Mouse (Mus musculus) heart, embryonic 14.5 days (tissue): Measurements from ENCODE around the gene Prkcd. TPM values are rescaled to one million over a fixed set of nuclear protein-coding genes. Genes with fewer than 3 reads are reported as not detected.
A peak's percentile ranks its signal among the peaks of the same experiment; 100 is the strongest.

Experiments
- ATAC-seq: fragments of 200-750 bp; cut with Nextera tagmentation; 2 replicates; pipeline ENCODE4 v1.8.0; 2017; ENCODE audit warnings: low read depth, moderate TSS enrichment; ENCODE audit not compliant: insufficient number of reproducible peaks, insufficient read depth, low FRiP score
- H3K27ac ChIP-seq, 2 experiments: fragments of 200-500 bp in 1 of 2; fragments of 300-500 bp in 1 of 2; sonication (generic) in 1 of 2; replicated peaks in 1 of 2; 2 replicates each; pipeline ENCODE4 v1.5.1; 2012 to 2014; ENCODE audit warnings: low read depth in 2 of 2, low read length in 2 of 2, control low read depth in 1 of 2, mild to moderate bottlenecking in 1 of 2, mixed read lengths in 1 of 2; ENCODE audit not compliant: control insufficient read depth in 1 of 2, insufficient read depth in 1 of 2
- H3K27me3 ChIP-seq: fragments of 300-500 bp; sonication (generic); 2 replicates; pipeline ENCODE4 v1.6.1; 2014; ENCODE audit warnings: mild to moderate bottlenecking, low read length, control low read depth; ENCODE audit not compliant: control insufficient read depth, insufficient read depth
- H3K36me3 ChIP-seq: fragments of 300-500 bp; sonication (generic); 2 replicates; pipeline ENCODE4 v1.6.1; 2014; ENCODE audit warnings: mild to moderate bottlenecking, control low read depth, low read length, mixed read lengths; ENCODE audit not compliant: control insufficient read depth, insufficient read depth
- H3K4me1 ChIP-seq, 2 experiments: fragments of 200-500 bp in 1 of 2; fragments of 300-500 bp in 1 of 2; sonication (generic) in 1 of 2; 2 replicates each; pipeline ENCODE4 v1.6.1; 2012 to 2014; ENCODE audit warnings: low read length in 2 of 2, control low read depth in 1 of 2, mixed read lengths in 1 of 2; ENCODE audit not compliant: control insufficient read depth in 2 of 2, insufficient read depth in 2 of 2
- H3K4me2 ChIP-seq: fragments of 300-500 bp; sonication (generic); 2 replicates; pipeline ENCODE4 v1.6.1; 2014; ENCODE audit warnings: mild to moderate bottlenecking, low read length
- H3K4me3 ChIP-seq, 2 experiments: fragments of 200-500 bp in 1 of 2; fragments of 300-500 bp in 1 of 2; sonication (generic) in 1 of 2; 2 replicates each; pipeline ENCODE4 v1.5.1; 2012 to 2014; ENCODE audit warnings: low read length in 2 of 2, mild to moderate bottlenecking in 2 of 2, control low read depth in 1 of 2, low read depth in 1 of 2, moderate library complexity in 1 of 2; ENCODE audit not compliant: control insufficient read depth in 1 of 2, insufficient read depth in 1 of 2
- H3K9ac ChIP-seq: fragments of 300-500 bp; sonication (generic); 2 replicates; pipeline ENCODE4 v1.6.1; 2014; ENCODE audit warnings: mild to moderate bottlenecking, low read length
- H3K9me3 ChIP-seq: fragments of 300-500 bp; sonication (generic); 2 replicates; pipeline ENCODE4 v1.6.1; 2016; ENCODE audit warnings: low read length, control low read depth; ENCODE audit not compliant: control insufficient read depth
- WGBS: fragments of 180-500 bp; shearing (Covaris S2); extraction: QIAGEN DNeasy Blood & Tissue Kit; methylation state at CpG from one replicate; pipeline ENCODE4 v1.1.7; 2014; 5-methylcytosine and 5-hydroxymethylcytosine counted together
- polyA plus RNA-seq: library from polyadenylated mRNA; unstranded; fragments of >200 nt; fragmentation: Nextera tagmentation; extraction: Ambion mirVana; gene quantifications from 2 replicates; pipeline ENCODE4 v1.2.1, GENCODE M21; 2014

The Prkcd gene
- polyA plus RNA-seq, 1 experiment from 2014 or later = 38.6 TPM

GRCm38 (mm10) chr14:30645066-30645465, 19.1 kb upstream of the Prkcd start:
- Histone ChIP-seq H3K4me2 (no peak overlapping the region), H3K9me3 (no peaks in the 10 kb centered on the region), H3K27ac (no peak overlapping the region), H3K9ac (no peak overlapping the region), H3K27me3 (no peaks in the 10 kb centered on the region), H3K4me1 (no peaks in the 10 kb centered on the region), H3K36me3 (no peaks in the 10 kb centered on the region), H3K4me3 (no peak overlapping the region)
- ATAC-seq = no peak
- WGBS = 58% methylated on average over 8 of the region's 8 CpGs

GRCm38 (mm10) chr14:30644026-30644425, 18.0 kb upstream of the Prkcd start:
- H3K27ac ChIP-seq = no peak overlapping the region
- no peak overlapping the region for H3K9ac ChIP-seq
- ATAC-seq = no peak
- WGBS = 88% methylated on average over 2 of the region's 2 CpGs
- no peaks in the 10 kb centered on the region for H3K9me3 ChIP-seq
- no peak overlapping the region for H3K4me2 ChIP-seq
- H3K4me1 ChIP-seq = peaks cover 0 to under 1% of the 10 kb centered on the region in 2 experiments; a peak in 1 of 4 replicates
- no peak overlapping the region for H3K4me3 ChIP-seq
- H3K27me3 ChIP-seq = no peaks in the 10 kb centered on the region
- H3K36me3 ChIP-seq = no peaks in the 10 kb centered on the region

DNA sequence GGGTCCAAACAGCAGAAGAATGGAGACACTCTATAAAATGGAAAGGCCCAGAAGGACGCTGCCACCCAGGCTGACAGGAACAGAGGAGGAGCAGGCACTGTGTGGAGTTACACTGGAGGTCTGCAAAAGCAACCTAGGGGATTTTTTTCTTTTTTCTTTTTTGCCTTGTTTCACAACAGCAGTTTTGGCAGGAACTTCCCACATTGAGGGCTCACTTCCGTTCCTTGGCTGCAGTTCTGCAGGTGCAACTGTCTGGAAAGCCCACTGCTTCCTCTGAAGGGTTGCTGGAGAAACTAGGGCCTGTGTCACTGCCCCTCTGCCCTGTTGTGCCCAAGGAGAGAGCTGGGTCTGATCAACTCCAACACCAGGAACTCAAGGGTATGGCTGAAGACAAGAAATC, 15.7 kb upstream of the Prkcd start:
- H3K27ac ChIP-seq = no peak overlapping the region
- no peak overlapping the region for H3K9ac ChIP-seq
- no peaks in the 10 kb centered on the region for H3K27me3 ChIP-seq
- H3K9me3 ChIP-seq = no peaks in the 10 kb centered on the region
- peaks cover 19 to 21% of the 10 kb centered on the region in 2 experiments for H3K4me1 ChIP-seq
- ATAC-seq = no peak
- H3K36me3 ChIP-seq = no peaks in the 10 kb centered on the region
- no peak overlapping the region for H3K4me2 ChIP-seq
- 72% methylated on average over 2 of the region's 2 CpGs for WGBS
- no peak overlapping the region for H3K4me3 ChIP-seq

GRCm38 (mm10) chr14:30638686-30639085, 12.7 kb upstream of the Prkcd start:
- H3K36me3 ChIP-seq = no peaks in the 10 kb centered on the region
- no peaks in the 10 kb centered on the region for H3K9me3 ChIP-seq
- H3K9ac ChIP-seq = no peak overlapping the region
- H3K27me3 ChIP-seq = no peaks in the 10 kb centered on the region
- peaks cover 28 to 36% of the 10 kb centered on the region in 2 experiments for H3K4me1 ChIP-seq
- H3K4me3 ChIP-seq = no peak overlapping the region
- H3K27ac ChIP-seq = peak overlapping the region; percentile 24 to 85
- WGBS = 83% methylated on average over 4 of the region's 4 CpGs
- no peak for ATAC-seq
- H3K4me2 ChIP-seq = no peak overlapping the region

- 16% methylated on average over 4 of the region's 4 CpGs for WGBS
- H3K27ac ChIP-seq = peak overlapping the region; percentile 24 to 85
- no peak overlapping the region for H3K9ac ChIP-seq
- no peaks in the 10 kb centered on the region for H3K36me3 ChIP-seq
- H3K9me3 ChIP-seq = no peaks in the 10 kb centered on the region
- ATAC-seq = peak; percentile 70
- H3K4me1 ChIP-seq = peaks cover 28 to 36% of the 10 kb centered on the region in 2 experiments
- H3K4me3 ChIP-seq = no peak overlapping the region
- H3K4me2 ChIP-seq = peak overlapping the region; percentile 12; the same call in 1 of the 2 replicates
- H3K27me3 ChIP-seq = no peaks in the 10 kb centered on the region
Observed at GRCm38 (mm10) chr14:30638009-30638408, 12.0 kb upstream of the Prkcd start.

DNA sequence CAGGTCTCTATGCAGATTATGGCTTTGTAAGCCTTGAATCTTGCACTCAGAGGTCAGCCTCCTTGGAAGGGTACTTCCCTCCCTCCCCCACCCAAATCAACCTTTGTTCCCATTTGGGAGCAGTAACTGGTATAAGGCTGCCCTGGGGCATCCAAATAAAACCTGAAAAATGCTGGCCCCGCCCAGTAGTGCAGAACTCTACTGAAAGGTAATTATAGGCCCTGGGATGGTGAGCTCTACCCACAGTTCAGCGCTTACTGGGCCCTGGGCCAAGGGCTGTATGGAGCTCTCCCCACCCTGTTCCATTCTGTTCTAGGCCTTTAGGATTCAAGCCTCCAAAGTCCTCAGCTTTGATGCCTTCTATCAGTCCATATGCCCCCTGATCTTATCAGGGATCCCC, 11.1 kb upstream of the Prkcd start:
- 66% methylated on average over 2 of the region's 2 CpGs for WGBS
- H3K4me3 ChIP-seq = no peak overlapping the region
- H3K27ac ChIP-seq = peak overlapping the region; percentile 24 to 85; a peak in 3 of 4 replicates

DNA sequence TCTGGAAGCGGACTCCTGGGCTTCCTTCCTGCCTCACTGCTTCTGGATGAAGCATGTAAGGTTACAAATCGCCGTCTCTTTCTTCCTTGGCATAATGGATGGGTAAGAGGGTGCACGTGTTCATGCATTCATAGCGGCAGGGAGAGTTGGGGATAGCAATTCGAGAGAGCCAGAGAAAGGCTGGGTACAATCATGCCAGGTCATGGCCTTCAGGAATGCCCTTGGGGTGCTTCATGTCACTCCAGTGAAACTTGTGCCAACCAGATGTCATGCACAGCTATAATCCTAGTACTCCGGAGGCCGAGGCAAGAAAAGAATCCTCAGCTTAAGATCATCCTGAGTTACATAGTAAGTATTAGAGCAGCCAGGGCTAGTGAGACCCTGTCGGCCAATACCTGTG, 10.5 kb upstream of the Prkcd start:
- H3K27me3 ChIP-seq = no peaks in the 10 kb centered on the region
- no peak overlapping the region for H3K9ac ChIP-seq
- WGBS = 80% methylated on average over 9 of the region's 9 CpGs
- no peak overlapping the region for H3K4me2 ChIP-seq
- H3K36me3 ChIP-seq = no peaks in the 10 kb centered on the region
- H3K4me3 ChIP-seq = no peak overlapping the region
- H3K4me1 ChIP-seq = peaks cover 28 to 44% of the 10 kb centered on the region in 2 experiments
- no peaks in the 10 kb centered on the region for H3K9me3 ChIP-seq
- no peak for ATAC-seq
- H3K27ac ChIP-seq = no peak overlapping the region

More for the DNA sequence above, 11.1 kb upstream of the Prkcd start:
- ATAC-seq = no peak
- no peaks in the 10 kb centered on the region for H3K36me3 ChIP-seq
- H3K9ac ChIP-seq = no peak overlapping the region
- H3K4me2 ChIP-seq = no peak overlapping the region
- H3K9me3 ChIP-seq = no peaks in the 10 kb centered on the region
- no peaks in the 10 kb centered on the region for H3K27me3 ChIP-seq
- H3K4me1 ChIP-seq = peaks cover 28 to 44% of the 10 kb centered on the region in 2 experiments

- no peak for ATAC-seq
- H3K4me1 ChIP-seq = peaks cover 31 to 53% of the 10 kb centered on the region in 2 experiments
- no peaks in the 10 kb centered on the region for H3K36me3 ChIP-seq
- H3K27ac ChIP-seq = no peak overlapping the region
- no peak overlapping the region for H3K4me2 ChIP-seq
- 75% methylated on average over 13 of the region's 13 CpGs for WGBS
- no peak overlapping the region for H3K4me3 ChIP-seq
- no peaks in the 10 kb centered on the region for H3K9me3 ChIP-seq
- no peaks in the 10 kb centered on the region for H3K27me3 ChIP-seq
- no peak overlapping the region for H3K9ac ChIP-seq
Observed at GRCm38 (mm10) chr14:30635219-30635910, 9.4 kb upstream of the Prkcd start.
